8 mouse cellular contexts compared by ENCODE assay signal in genomic region chr9:54286331-54286987, GRCm38 (mm10). TPM values are rescaled to one million over a fixed set of nuclear protein-coding genes. Genes with fewer than 3 reads are reported as not detected.
A peak's percentile ranks its signal among the peaks of the same experiment; 100 is the strongest.
DNase-seq lines count a peak whose midpoint lies in the region; ATAC-seq and TF ChIP-seq lines count a peak whose summit lies in the region.

Gldn (plus strand) TSS chr9:54286486.

- peak within 1 kb of the TSS; percentile 38 for H3K9ac ChIP-seq in hindbrain, embryonic 11.5 days (ENCODE audit: low read depth, low read length)
- no peak within 1 kb of the TSS for H3K9ac ChIP-seq in stomach, postnatal 0 days (ENCODE audit: low read length)

- no peaks in the 10 kb centered on the region for H3K36me3 ChIP-seq in hindbrain, embryonic 11.5 days (ENCODE audit: control insufficient read depth, insufficient read depth, low read length)
- no peaks in the 10 kb centered on the region for H3K36me3 ChIP-seq in stomach, postnatal 0 days (ENCODE audit: control insufficient read depth, insufficient read depth, low read length)

- no peak for TF ChIP-seq CTCF in stomach, postnatal 0 days (IDR thresholded peaks at IDR 0.05; ENCODE audit: low read depth)

- no peaks in the 10 kb centered on the region for H3K4me1 ChIP-seq in hindbrain, embryonic 11.5 days (replicated peaks; ENCODE audit: control insufficient read depth, insufficient read depth, low read length)
- H3K4me1 ChIP-seq in stomach, postnatal 0 days (replicated peaks; ENCODE audit: control insufficient read depth, insufficient read depth) = no peaks in the 10 kb centered on the region

- no peaks in the 10 kb centered on the region for H3K9me3 ChIP-seq in hindbrain, embryonic 11.5 days (ENCODE audit: control insufficient read depth, low read length)
- H3K9me3 ChIP-seq in stomach, postnatal 0 days (ENCODE audit: control insufficient read depth, low read length) = no peaks in the 10 kb centered on the region

- peak; percentile 48 to 49 for DNase-seq in cerebellum, postnatal 10 days
- no peak for DNase-seq in cerebellum, adult 9-10 months
- peak; percentile 51 for DNase-seq in ovary, postnatal 36 days (ENCODE audit: low spot score)
- DNase-seq in ovary, adult 18-20 months (ENCODE audit: low spot score) = no peak
- peak; percentile 63 for DNase-seq in hindbrain, embryonic 11.5 days (ENCODE audit: low spot score)
- peak; percentile 33 for DNase-seq in mesoderm, embryonic 11.5 days (ENCODE audit: low read depth, low spot score)
- DNase-seq in stomach, postnatal 0 days (ENCODE audit: low spot score) = no peak
- DNase-seq in yolk sac, embryonic 10.5 days (ENCODE audit: low spot score) = no peak

- 2% methylated on average over 61 of the region's 61 CpGs for WGBS in hindbrain, embryonic 11.5 days
- 2% methylated on average over 61 of the region's 61 CpGs for WGBS in stomach, postnatal 0 days

- peak within 1 kb of the TSS; percentile 92 for H3K4me2 ChIP-seq in hindbrain, embryonic 11.5 days (replicated peaks; ENCODE audit: low read depth, low read length)
- H3K4me2 ChIP-seq in stomach, postnatal 0 days (replicated peaks; ENCODE audit: low read depth) = peak within 1 kb of the TSS; percentile 48

- no peak within 1 kb of the TSS for H3K27ac ChIP-seq in hindbrain, embryonic 11.5 days (ENCODE audit: low read depth, low read length)
- H3K27ac ChIP-seq in stomach, postnatal 0 days (replicated peaks) = no peak within 1 kb of the TSS

- no peak for TF ChIP-seq EP300 in stomach, postnatal 0 days (optimal IDR thresholded peaks at IDR 0.05)

- H3K27me3 ChIP-seq in hindbrain, embryonic 11.5 days (ENCODE audit: control insufficient read depth, insufficient read depth, low read length) = peaks cover 6% of the 10 kb centered on the region; the same call in 1 of the 2 replicates
- H3K27me3 ChIP-seq in stomach, postnatal 0 days (ENCODE audit: control insufficient read depth, insufficient read depth, low read length) = no peaks in the 10 kb centered on the region; the same call in 1 of the 2 replicates

- ATAC-seq in hindbrain, embryonic 11.5 days (ENCODE audit: low FRiP score) = peak; percentile 78
- no peak for ATAC-seq in stomach, postnatal 0 days (ENCODE audit: low FRiP score, low TSS enrichment)

- H3K4me3 ChIP-seq in hindbrain, embryonic 11.5 days (ENCODE audit: low read depth, low read length) = peak within 1 kb of the TSS; percentile 40
- 0 out of 2 replicates have a peak within 1 kb of the TSS, but pooled peaks have one; percentile 12 for H3K4me3 ChIP-seq in stomach, postnatal 0 days (ENCODE audit: low read depth, low read length)

RNA-seq across cellular contexts. Expression of gene Gldn, which starts in this region (rescaled TPM):
- polyA plus RNA-seq in hindbrain, embryonic 11.5 days (2014; fragmentation: Nextera tagmentation; extraction: Ambion mirVana) = 0.03 and 0.13 TPM in 2 replicates
- polyA plus RNA-seq in stomach, postnatal 0 days (2015; fragmentation: Nextera tagmentation; extraction: Ambion mirVana) = not detected in 2 replicates

Comparison
In these comparisons a context has a peak if more than half of its experiments do, and no peak if none do; other contexts are left out.
1. DNase-seq: peak in cerebellum, postnatal 10 days (2 of 2), ovary, postnatal 36 days (single experiment) and mesoderm, embryonic 11.5 days (single experiment); none in cerebellum, adult 9-10 months (single experiment), ovary, adult 18-20 months (single experiment), stomach, postnatal 0 days (single experiment) and yolk sac, embryonic 10.5 days (single experiment).
2. Peak in DNase-seq, ATAC-seq, H3K4me3 ChIP-seq, H3K9ac ChIP-seq and H3K4me2 ChIP-seq in hindbrain, embryonic 11.5 days; RNA of the gene not detected or under 1 TPM.